10 mouse cellular contexts compared by ENCODE assay signal in the genomic region with DNA sequence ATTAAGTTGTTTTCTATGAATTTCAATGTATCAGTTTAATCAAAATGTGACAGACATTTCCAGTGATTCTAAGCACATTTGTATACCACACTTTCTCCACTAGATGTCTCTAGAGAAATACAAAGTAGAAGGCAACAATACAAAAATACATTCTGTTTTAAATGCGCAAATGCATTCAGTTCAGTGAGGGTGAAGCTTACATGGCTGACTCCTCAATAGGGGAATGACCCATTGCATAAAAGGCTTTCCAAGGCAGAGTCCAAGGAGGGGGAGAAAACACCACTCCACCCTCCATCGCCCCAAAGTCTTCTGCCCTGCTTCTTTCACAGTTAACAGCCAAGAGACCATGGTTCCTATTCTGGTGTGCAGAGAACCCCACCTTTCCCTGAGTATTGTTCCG. TPM values are rescaled to one million over a fixed set of nuclear protein-coding genes. Genes with fewer than 3 reads are reported as not detected.
DNase-seq lines count a peak whose midpoint lies in the region; ATAC-seq and TF ChIP-seq lines count a peak whose summit lies in the region.
"Had no signal": no experiment of that assay in that cellular context is flagged by ENCODE, and none has a peak within 500 bp of the region (broad histone marks: within the 10 kb centered on the region; RNA-seq: fewer than 3 reads in every experiment).

No protein-coding gene starts in this region.

- H3K27me3 ChIP-seq in forebrain, embryonic 13.5 days = no peaks in the 10 kb centered on the region
- no peaks in the 10 kb centered on the region for H3K27me3 ChIP-seq in forebrain, embryonic 10.5 days (ENCODE audit: poor library complexity, severe bottlenecking)
- H3K27me3 ChIP-seq in liver, postnatal 0 days (ENCODE audit: insufficient read depth, low read length) = no peaks in the 10 kb centered on the region
- no peaks in the 10 kb centered on the region for H3K27me3 ChIP-seq in myocyte (ENCODE audit: control insufficient read depth, insufficient read depth, insufficient read length)

- DNase-seq in forebrain, embryonic 10.5 days (ENCODE audit: extremely low spot score, low spot score) = no peak
- no peak for DNase-seq in liver, postnatal 0 days
- DNase-seq in liver = no peak
- peak; percentile 44 for DNase-seq in embryo, embryonic 10.5 days (ENCODE audit: low spot score)
- DNase-seq in left cerebral cortex, adult 8-10 months (ENCODE audit: low spot score in 2 of 2) = no peak
- DNase-seq in thymus, postnatal 4 days = no peak
- DNase-seq: cerebellum, adult 9-10 months had no signal

- H3K4me3 ChIP-seq in forebrain, embryonic 13.5 days = no peak overlapping the region
- no peak overlapping the region for H3K4me3 ChIP-seq in forebrain, embryonic 10.5 days
- H3K4me3 ChIP-seq in liver, postnatal 0 days (ENCODE audit: low read depth, low read length) = no peak overlapping the region
- no peak overlapping the region for H3K4me3 ChIP-seq in myocyte
- H3K4me3 ChIP-seq: limb, embryonic 13.5 days had no signal

- no peak overlapping the region for H3K9ac ChIP-seq in forebrain, embryonic 13.5 days
- no peak overlapping the region for H3K9ac ChIP-seq in liver, postnatal 0 days (replicated peaks)
- H3K9ac ChIP-seq: limb, embryonic 13.5 days had no signal

- peak; percentile 59; the same call in 1 of the 2 replicates for ATAC-seq in forebrain, embryonic 13.5 days
- ATAC-seq in liver, postnatal 0 days = no peak

- TF ChIP-seq POLR2A in myocyte (IDR thresholded peaks at IDR 0.05; ENCODE audit: insufficient read length, low read depth) = no peak

- H3K4me2 ChIP-seq in forebrain, embryonic 13.5 days = no peak overlapping the region
- H3K4me2 ChIP-seq in liver, postnatal 0 days (ENCODE audit: low read depth, low read length) = no peak overlapping the region
- H3K4me2 ChIP-seq in myocyte (ENCODE audit: low read depth) = peak overlapping the region; percentile 87

- 65% methylated on average over 3 of the region's 3 CpGs for WGBS in forebrain, embryonic 13.5 days
- 79% methylated on average over 3 of the region's 3 CpGs for WGBS in forebrain, embryonic 10.5 days
- 69% methylated on average over 3 of the region's 3 CpGs for WGBS in liver, postnatal 0 days (ENCODE audit: insufficient replicate concordance)

- TF ChIP-seq CTCF in liver, postnatal 0 days (IDR thresholded peaks at IDR 0.05; ENCODE audit: low read depth) = peak; percentile 58

- H3K27ac ChIP-seq in forebrain, embryonic 13.5 days = no peak overlapping the region
- no peak overlapping the region for H3K27ac ChIP-seq in forebrain, embryonic 10.5 days
- no peak overlapping the region for H3K27ac ChIP-seq in liver, postnatal 0 days (ENCODE audit: low read depth)

- H3K79me2 ChIP-seq in myocyte (ENCODE audit: control insufficient read depth, insufficient read depth) = no peaks in the 10 kb centered on the region

- no peaks in the 10 kb centered on the region for H3K36me3 ChIP-seq in forebrain, embryonic 13.5 days (ENCODE audit: poor library complexity, severe bottlenecking)
- no peaks in the 10 kb centered on the region for H3K36me3 ChIP-seq in forebrain, embryonic 10.5 days (replicated peaks)
- no peaks in the 10 kb centered on the region for H3K36me3 ChIP-seq in liver, postnatal 0 days (replicated peaks; ENCODE audit: insufficient read depth, low read length)
- no peaks in the 10 kb centered on the region for H3K36me3 ChIP-seq in myocyte (ENCODE audit: control insufficient read depth, insufficient read depth)
- H3K36me3 ChIP-seq: limb, embryonic 13.5 days had no signal

- 0 out of 2 replicates have a peak, but pooled peaks cover 3% of the 10 kb centered on the region for H3K4me1 ChIP-seq in forebrain, embryonic 13.5 days
- H3K4me1 ChIP-seq in forebrain, embryonic 10.5 days = 0 out of 2 replicates have a peak, but pooled peaks cover 4% of the 10 kb centered on the region
- no peaks in the 10 kb centered on the region for H3K4me1 ChIP-seq in liver, postnatal 0 days (ENCODE audit: insufficient read depth)

- no peak overlapping the region for H3ac ChIP-seq in myocyte (ENCODE audit: control insufficient read depth, insufficient read length)

- H3K9me3 ChIP-seq in forebrain, embryonic 13.5 days (replicated peaks) = no peaks in the 10 kb centered on the region
- no peaks in the 10 kb centered on the region for H3K9me3 ChIP-seq in forebrain, embryonic 10.5 days
- no peaks in the 10 kb centered on the region for H3K9me3 ChIP-seq in liver, postnatal 0 days (ENCODE audit: low read length)
- H3K9me3 ChIP-seq: limb, embryonic 13.5 days had no signal

- TF ChIP-seq EP300 in liver, postnatal 0 days (IDR thresholded peaks at IDR 0.05; ENCODE audit: low read depth) = no peak

TF ChIP-seq in myocyte, 11 proteins besides CTCF, POLR2A, EP300 and RAD21:
- TF ChIP-seq MYOG (IDR thresholded peaks at IDR 0.05; ENCODE audit: control insufficient read depth in 1 of 3, insufficient read depth in 1 of 3, insufficient read length in 2 of 3, low read depth in 2 of 3) (no peak), E2F4 (IDR thresholded peaks at IDR 0.05; ENCODE audit: insufficient read depth) (no peak), TCF3 (IDR thresholded peaks at IDR 0.05; ENCODE audit: insufficient read length, low read depth) (no peak), MYOD1 (IDR thresholded peaks at IDR 0.05; ENCODE audit: control insufficient read depth in 1 of 3, insufficient read length in 2 of 3, low read depth in 2 of 3) (no peak), MAX (IDR thresholded peaks at IDR 0.05; ENCODE audit: low read depth) (no peak), SRF (IDR thresholded peaks at IDR 0.05; ENCODE audit: control insufficient read depth, insufficient read length, low read depth) (no peak), TCF12 (IDR thresholded peaks at IDR 0.05; ENCODE audit: insufficient read depth, poor library complexity, severe bottlenecking) (no peak), CEBPB (IDR thresholded peaks at IDR 0.05; ENCODE audit: insufficient read depth, poor library complexity, severe bottlenecking) (no peak)
TF ChIP-seq in myocyte: peak in this region for 0.

RNA-seq across cellular contexts. Expression of gene Postn, which starts 3.3 kb away (rescaled TPM):
- polyA plus RNA-seq in forebrain, embryonic 13.5 days (2015; fragmentation: Nextera tagmentation; extraction: Ambion mirVana) = 6.8 and 8.6 TPM in 2 replicates
- 3.7 and 3.8 TPM in 2 replicates for polyA plus RNA-seq in forebrain, embryonic 10.5 days (2016; fragmentation: Nextera tagmentation; extraction: Ambion mirVana)
- polyA plus RNA-seq in liver, postnatal 0 days (2015; fragmentation: Nextera tagmentation; extraction: Ambion mirVana) = 23.7 and 24.8 TPM in 2 replicates
- polyA plus RNA-seq in myocyte (2012; fragmentation: generic; extraction: Trizol) = 6.5 TPM
- total RNA-seq in left cerebral cortex, adult 8-10 months (2022) = 1 to 10 TPM; 1.8 to 4.0 (median 2.7) TPM
